Comparison of ENCODE assay signal across 9 mouse cellular contexts in genomic region chr9:67105867-67106266, GRCm38 (mm10). TPM values are rescaled to one million over a fixed set of nuclear protein-coding genes. Genes with fewer than 3 reads are reported as not detected.
DNase-seq lines count a peak whose midpoint lies in the region; ATAC-seq lines count a peak whose summit lies in the region.
"Had no signal": no experiment of that assay in that cellular context is flagged by ENCODE, and none has a peak within 500 bp of the region (broad histone marks: within the 10 kb centered on the region; RNA-seq: fewer than 3 reads in every experiment).

No protein-coding gene starts in this region.

- H3K27ac ChIP-seq in neural tube, embryonic 11.5 days (ENCODE audit: low read depth, low read length): no peak overlapping the region
- H3K27ac ChIP-seq in heart, embryonic 16.5 days (ENCODE audit: low read length): peak overlapping the region; percentile 61
- H3K27ac ChIP-seq: midbrain, embryonic 12.5 days had no signal

- H3K4me3 ChIP-seq in neural tube, embryonic 11.5 days (ENCODE audit: low read depth, low read length): no peak overlapping the region
- H3K4me3 ChIP-seq in heart, embryonic 16.5 days (ENCODE audit: low read length): no peak overlapping the region
- H3K4me3 ChIP-seq: midbrain, embryonic 12.5 days had no signal

- DNase-seq in adrenal gland, adult 2 months: peak; percentile 47
- no peak for DNase-seq in adrenal gland, postnatal 4 days (ENCODE audit: low spot score in 2 of 2)
- DNase-seq in neural tube, embryonic 11.5 days (ENCODE audit: low spot score): peak; percentile 34
- DNase-seq in neural tube, embryonic 10.5 days (ENCODE audit: extremely low spot score, low spot score): no peak
- peak; percentile 56 for DNase-seq in retina, embryonic 14.5 days (ENCODE audit: low spot score)
- DNase-seq in right cerebral cortex, postnatal 14 days: no peak
- no peak for DNase-seq in left cerebral cortex, postnatal 25 days (ENCODE audit: low spot score in 2 of 2)

- ATAC-seq in neural tube, embryonic 11.5 days (ENCODE audit: insufficient read depth, low FRiP score, low TSS enrichment): no peak
- peak; percentile 58; the same call in 1 of the 2 replicates for ATAC-seq in heart, embryonic 16.5 days (replicated peaks; ENCODE audit: extremely low read depth, insufficient read depth, low FRiP score)

- peaks cover 7% of the 10 kb centered on the region for H3K4me1 ChIP-seq in neural tube, embryonic 11.5 days (ENCODE audit: control insufficient read depth, insufficient read depth, low read length)
- peaks cover 22% of the 10 kb centered on the region for H3K4me1 ChIP-seq in heart, embryonic 16.5 days (ENCODE audit: control insufficient read depth, insufficient read depth, low read length)

- 39% methylated on average over 9 of the region's 9 CpGs for WGBS in neural tube, embryonic 11.5 days
- WGBS in heart, embryonic 16.5 days: 2% methylated on average over 9 of the region's 9 CpGs

- no peak overlapping the region for H3K4me2 ChIP-seq in neural tube, embryonic 11.5 days (ENCODE audit: low read depth)
- H3K4me2 ChIP-seq in heart, embryonic 16.5 days (ENCODE audit: low read depth, low read length): peak overlapping the region; percentile 38
- H3K4me2 ChIP-seq: midbrain, embryonic 12.5 days had no signal

- no peaks in the 10 kb centered on the region for H3K9me3 ChIP-seq in neural tube, embryonic 11.5 days (ENCODE audit: control insufficient read depth, low read length)
- no peaks in the 10 kb centered on the region for H3K9me3 ChIP-seq in heart, embryonic 16.5 days (replicated peaks; ENCODE audit: control insufficient read depth, low read length)
- H3K9me3 ChIP-seq: midbrain, embryonic 12.5 days had no signal

- no peaks in the 10 kb centered on the region for H3K27me3 ChIP-seq in neural tube, embryonic 11.5 days (ENCODE audit: control insufficient read depth, insufficient read depth, low read length)
- no peaks in the 10 kb centered on the region for H3K27me3 ChIP-seq in heart, embryonic 16.5 days (ENCODE audit: control insufficient read depth, insufficient read depth, low read length)
- H3K27me3 ChIP-seq: midbrain, embryonic 12.5 days had no signal

- intact Hi-C loops in left cerebral cortex, postnatal 25 days (cut with DNase I): no loop called here

- H3K9ac ChIP-seq in neural tube, embryonic 11.5 days (ENCODE audit: low read length): no peak overlapping the region
- H3K9ac ChIP-seq in heart, embryonic 16.5 days (ENCODE audit: low read length): peak overlapping the region; percentile 2; the same call in 1 of the 2 replicates
- H3K9ac ChIP-seq: midbrain, embryonic 12.5 days had no signal

- no peaks in the 10 kb centered on the region for H3K36me3 ChIP-seq in neural tube, embryonic 11.5 days (ENCODE audit: control insufficient read depth, insufficient read depth, low read length)
- H3K36me3 ChIP-seq in heart, embryonic 16.5 days (ENCODE audit: control insufficient read depth, insufficient read depth): no peaks in the 10 kb centered on the region
- H3K36me3 ChIP-seq: midbrain, embryonic 12.5 days had no signal

RNA-seq across cellular contexts. Expression of gene Tpm1, which starts 56.7 kb away (rescaled TPM):
- 100 to 1,000 TPM; 144 to 271 TPM for total RNA-seq in adrenal gland, adult 2 months (2021)
- 30.7 and 42.3 TPM in 2 replicates for polyA plus RNA-seq in adrenal gland, adult 2 months (2012; rRNA removed)
- total RNA-seq in adrenal gland, postnatal 4 days (2021): 100 to 1,000 TPM; 322 to 392 TPM
- polyA plus RNA-seq in neural tube, embryonic 11.5 days (2014; fragmentation: Nextera tagmentation; extraction: Ambion mirVana): 364 and 445 TPM in 2 replicates
- polyA plus RNA-seq in heart, embryonic 16.5 days (2015; fragmentation: Nextera tagmentation; extraction: Ambion mirVana): 5,077 and 5,310 TPM in 2 replicates
- total RNA-seq in left cerebral cortex, postnatal 25 days (2021): 100 to 1,000 TPM; 228 to 236 TPM

Comparison
In these comparisons a context has a peak if more than half of its experiments do, and no peak if none do; other contexts are left out.
1. DNase-seq: peak in adrenal gland, adult 2 months (single experiment), neural tube, embryonic 11.5 days (single experiment) and retina, embryonic 14.5 days (single experiment); none in adrenal gland, postnatal 4 days (0 of 2), neural tube, embryonic 10.5 days (single experiment), right cerebral cortex, postnatal 14 days (single experiment) and left cerebral cortex, postnatal 25 days (0 of 2).